Mouse (Mus musculus): ENCODE measurements around the gene Nynrin.

Gene Nynrin

GRCm38 (mm10) chr14:55878316-55878940 lies 24.6 kb downstream of the Nynrin start:
- DNase-seq: no peak

GRCm38 (mm10) chr14:55879623-55880022 lies 25.8 kb downstream of the Nynrin start:
- peak; percentile 72 to 82 for DNase-seq

GRCm38 (mm10) chr14:55880982-55881381 lies 27.2 kb downstream of the Nynrin start:
- DNase-seq: no peak

DNA sequence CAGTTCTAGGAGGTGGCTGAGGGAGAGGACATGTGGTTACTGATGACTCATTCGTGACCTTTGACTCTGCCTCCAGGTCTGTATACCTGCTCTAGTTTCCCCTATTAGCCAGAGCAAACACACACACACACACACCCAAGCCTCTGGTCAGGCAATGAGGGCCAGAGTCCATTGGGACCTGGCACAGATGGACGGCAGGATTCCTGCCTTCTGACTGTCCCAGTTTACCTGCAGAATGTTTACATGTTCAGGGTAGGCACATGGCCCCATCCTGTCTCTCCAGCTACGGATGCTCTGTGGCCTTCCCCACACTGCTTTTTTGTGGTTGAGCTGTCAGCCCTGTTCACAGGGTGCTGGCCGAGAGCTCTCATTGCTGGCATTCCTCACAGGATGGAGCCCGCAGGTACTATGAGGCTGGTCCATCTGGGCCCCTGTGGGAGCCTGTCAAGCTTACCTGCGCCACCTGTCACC lies 28.4 kb downstream of the Nynrin start:
- DNase-seq: peak in 1 of 2 experiments; percentile 56

- DNase-seq: no peak
Measured at GRCm38 (mm10) chr14:55883149-55883661, 29.4 kb downstream of the Nynrin start.

DNA sequence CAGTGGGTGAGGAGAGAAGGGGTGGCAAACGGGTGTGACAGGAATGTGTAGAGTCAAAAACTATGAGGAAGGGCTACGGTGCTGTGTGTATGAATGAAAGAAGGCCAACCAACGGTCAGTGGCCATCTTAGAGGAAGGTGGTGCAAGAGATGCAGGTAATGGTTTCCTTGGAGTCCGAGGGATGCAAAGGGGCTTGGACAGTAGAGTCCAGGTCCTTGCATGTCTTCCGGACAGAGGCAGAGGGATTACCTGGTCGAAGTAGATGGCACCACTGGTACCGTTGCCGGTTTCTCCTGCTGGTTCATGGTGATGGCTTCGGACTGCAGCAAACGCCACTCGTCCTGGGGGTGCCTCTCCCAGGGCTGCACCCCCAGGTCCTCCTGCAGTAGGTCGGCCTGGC lies 29.9 kb downstream of the Nynrin start:
- no peak for DNase-seq

GRCm38 (mm10) chr14:55884166-55884565 lies 30.4 kb downstream of the Nynrin start, which contains the start of gene Cbln3:
Gene Cbln3 (minus strand): TSS chr14:55884392.
- DNase-seq: peak; percentile 40 to 50

DNA sequence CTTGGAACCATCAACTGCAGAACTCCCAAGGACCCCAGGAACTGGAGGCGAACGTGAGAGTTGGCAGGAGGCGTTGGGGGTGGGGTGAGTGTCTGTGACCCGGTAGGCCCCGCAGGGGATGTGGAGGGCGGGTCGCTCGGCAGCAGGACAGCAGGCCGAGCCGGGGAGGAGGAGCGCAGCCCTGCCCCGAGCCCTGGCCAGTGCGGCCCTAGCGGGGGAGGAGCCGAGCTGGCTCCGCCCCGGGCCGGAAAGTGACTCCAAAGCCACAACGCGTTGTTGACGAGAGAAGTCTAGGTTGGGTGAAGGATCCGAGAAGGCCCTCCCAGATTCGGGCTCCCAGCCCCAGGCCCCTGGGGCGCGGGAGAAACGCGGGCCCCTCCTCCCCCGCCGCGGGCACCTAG lies 30.9 kb downstream of the Nynrin start, which contains the start of gene Khnyn:
TSS of gene Khnyn (plus strand) at position 235 of the 401 bp plus-strand sequence.
- peak; percentile 93 to 95 for DNase-seq

- no peak for DNase-seq
Measured at GRCm38 (mm10) chr14:55885114-55885790, 31.4 kb downstream of the Nynrin start.

DNA sequence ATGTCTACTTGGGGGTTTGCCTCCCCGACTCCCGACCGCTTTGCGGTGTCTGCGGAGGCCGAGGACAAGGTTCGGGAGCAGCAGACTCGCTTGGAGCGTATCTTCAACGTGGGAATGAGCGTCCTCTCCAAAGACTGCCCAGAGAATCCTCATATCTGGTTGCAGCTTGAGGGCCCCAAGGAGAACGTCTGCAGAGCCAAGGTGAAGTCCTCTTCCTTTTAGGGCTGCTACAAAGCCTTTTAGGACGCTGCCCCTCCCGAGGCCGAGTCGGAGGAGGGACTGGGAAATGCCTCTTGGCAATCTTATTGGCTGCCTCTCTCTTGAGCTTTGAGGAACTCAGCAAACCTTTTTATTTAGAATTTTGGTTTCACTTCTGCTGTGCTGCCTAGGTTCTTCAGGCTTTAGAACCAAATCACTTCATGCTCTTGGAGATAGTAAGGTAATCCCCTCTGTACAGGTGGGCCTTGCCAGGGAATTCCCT lies 32.0 kb downstream of the Nynrin start:
- DNase-seq: peak; percentile 79

DNA sequence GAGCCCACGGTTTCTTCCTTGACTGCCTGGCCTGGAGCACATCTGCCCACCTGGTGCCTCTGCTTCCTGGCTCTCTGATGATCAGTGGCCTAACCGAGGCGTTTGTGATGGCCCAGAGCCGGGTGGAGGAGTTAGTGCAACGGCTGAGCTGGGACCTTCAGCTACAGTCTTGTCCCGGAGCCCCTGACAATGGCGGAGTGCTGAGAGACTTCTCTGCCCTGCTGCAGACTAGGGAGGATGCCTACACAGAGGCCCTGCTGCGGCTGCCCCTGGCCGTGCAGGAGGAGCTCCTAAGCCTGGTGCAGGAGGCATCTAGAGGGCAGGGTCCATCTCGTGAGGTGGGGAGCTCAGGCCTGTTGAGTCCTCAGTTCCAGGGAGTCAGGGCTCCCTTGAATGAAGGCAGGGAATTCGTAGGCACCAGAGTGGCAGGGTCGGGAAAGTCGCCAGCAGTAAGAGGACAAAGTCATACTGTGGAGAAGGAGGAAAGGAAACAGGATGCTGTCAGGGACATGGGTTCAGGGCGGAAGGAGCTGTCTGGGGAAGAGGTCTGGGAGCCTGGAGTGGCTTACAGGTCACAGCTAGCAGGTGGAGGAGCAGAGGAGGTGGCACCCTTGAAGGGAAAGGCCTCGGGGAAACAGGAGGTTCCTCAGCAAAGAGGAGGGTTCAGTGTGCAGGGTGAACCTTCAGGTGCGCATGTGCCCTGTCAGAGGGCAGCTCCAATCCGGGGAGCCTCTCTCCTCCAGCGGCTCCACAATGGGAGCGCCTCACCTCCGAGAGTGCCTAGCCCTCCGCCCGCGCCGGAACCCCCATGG lies 33.0 kb downstream of the Nynrin start:
- no peak for DNase-seq

DNA sequence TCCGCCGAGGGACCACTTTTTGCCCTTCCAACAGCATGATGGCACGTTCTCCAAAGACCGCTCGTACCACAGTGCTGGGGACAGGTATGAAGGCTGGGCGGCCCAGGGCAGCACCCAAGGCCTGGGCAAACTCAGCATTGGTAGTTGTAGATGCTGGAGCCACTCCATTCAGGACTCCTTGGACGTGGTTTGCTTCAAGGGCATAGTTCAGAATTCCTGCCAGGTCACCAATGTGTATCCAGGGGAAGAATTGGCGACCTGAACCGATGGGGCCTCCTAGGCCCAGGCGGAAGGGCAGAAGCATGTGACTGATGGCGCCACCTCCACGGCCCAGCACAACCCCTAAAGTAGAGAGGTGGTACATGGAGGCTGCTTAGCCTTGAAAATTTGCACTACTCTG lies 43.9 kb downstream of the Nynrin start:
- DNase-seq: no peak

DNA sequence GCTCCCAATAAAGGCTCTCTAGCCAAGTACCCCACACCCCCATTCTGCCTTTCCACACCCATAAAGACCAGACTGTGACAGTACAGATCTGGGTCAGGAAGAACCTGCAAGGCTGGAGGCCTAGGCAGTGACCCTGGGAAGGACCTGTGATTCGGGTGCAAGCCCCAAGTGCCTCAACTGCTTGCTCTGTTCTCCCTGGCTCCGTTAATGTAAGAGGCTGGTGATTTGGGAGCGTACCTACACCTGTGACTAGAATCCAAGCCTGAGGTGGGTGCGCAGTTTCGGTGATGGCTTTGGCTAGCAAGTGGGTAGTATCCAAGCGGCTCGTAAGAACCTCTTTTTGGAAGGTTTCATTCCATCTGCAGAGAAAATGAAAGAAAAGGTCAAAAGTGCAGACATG lies 45.1 kb downstream of the Nynrin start:
- DNase-seq: no peak

- peak; percentile 87 to 92 for DNase-seq
Measured at GRCm38 (mm10) chr14:55899701-55900413, 46.0 kb downstream of the Nynrin start, which contains the start of gene Sdr39u1. Gene Sdr39u1 (minus strand): TSS chr14:55900293.

- DNase-seq: no peak
Measured at GRCm38 (mm10) chr14:55900414-55900755, 46.6 kb downstream of the Nynrin start.

- DNase-seq: no peak
Measured at GRCm38 (mm10) chr14:55905518-55905917, 51.7 kb downstream of the Nynrin start.

- DNase-seq: no peak
Measured at GRCm38 (mm10) chr14:55913406-55913805, 59.6 kb downstream of the Nynrin start.

- DNase-seq: peak; percentile 46 to 75
Measured at GRCm38 (mm10) chr14:55918240-55919082, 64.7 kb downstream of the Nynrin start.

GRCm38 (mm10) chr14:55922475-55923232 lies 68.8 kb downstream of the Nynrin start:
- no peak for DNase-seq
